Mouse (Mus musculus) c-Kit-positive CD71-negative TER-119-negative erythroid progenitor cells, embryonic 14.5 days (primary cell): ENCODE results near the gene Atg2a.

Experiments used
- DNase-seq: peaks from one replicate; pipeline ENCODE4 v3.0.0-alpha.2; 2013; ENCODE audit warnings: low read depth

The Atg2a gene

GRCm38 (mm10) chr19:6247526-6248300, 6.2 kb downstream of the Atg2a start:
- no peak for DNase-seq

- no peak for DNase-seq
Measured at GRCm38 (mm10) chr19:6253021-6253420, 11.6 kb downstream of the Atg2a start.

GRCm38 (mm10) chr19:6260428-6260827, 19.0 kb downstream of the Atg2a start:
- no peak for DNase-seq

- DNase-seq, result no peak
Measured at GRCm38 (mm10) chr19:6260946-6261345, 19.5 kb downstream of the Atg2a start.

- no peak for DNase-seq
Measured at GRCm38 (mm10) chr19:6261379-6261778, 19.9 kb downstream of the Atg2a start.

- peak; percentile 74 for DNase-seq
Measured at GRCm38 (mm10) chr19:6262222-6262621, 20.8 kb downstream of the Atg2a start.

GRCm38 (mm10) chr19:6262839-6263433, 21.5 kb downstream of the Atg2a start:
- no peak for DNase-seq

- DNase-seq, result no peak
Measured at GRCm38 (mm10) chr19:6264200-6264599, 22.7 kb downstream of the Atg2a start.

- DNase-seq, result no peak
Measured at GRCm38 (mm10) chr19:6264945-6265344, 23.5 kb downstream of the Atg2a start.

GRCm38 (mm10) chr19:6265727-6266182, 24.3 kb downstream of the Atg2a start:
- DNase-seq, result no peak

GRCm38 (mm10) chr19:6267306-6268169, 26.1 kb downstream of the Atg2a start:
- DNase-seq, result no peak

- DNase-seq, result peak; percentile 93
Measured at GRCm38 (mm10) chr19:6268170-6268528, 26.7 kb downstream of the Atg2a start.

- DNase-seq, result no peak
Measured at GRCm38 (mm10) chr19:6268670-6269132, 27.2 kb downstream of the Atg2a start.

GRCm38 (mm10) chr19:6269798-6270475, 28.5 kb downstream of the Atg2a start:
- DNase-seq, result no peak

GRCm38 (mm10) chr19:6270661-6271060, 29.2 kb downstream of the Atg2a start:
- no peak for DNase-seq

- DNase-seq, result no peak
Measured at GRCm38 (mm10) chr19:6271206-6271605, 29.7 kb downstream of the Atg2a start.

GRCm38 (mm10) chr19:6272053-6272452, 30.6 kb downstream of the Atg2a start:
- no peak for DNase-seq

GRCm38 (mm10) chr19:6272738-6273137, 31.3 kb downstream of the Atg2a start:
- DNase-seq, result no peak

- no peak for DNase-seq
Measured at GRCm38 (mm10) chr19:6273592-6273991, 32.1 kb downstream of the Atg2a start.

GRCm38 (mm10) chr19:6273998-6274608, 32.6 kb downstream of the Atg2a start:
- DNase-seq, result no peak

- DNase-seq, result no peak
Measured at GRCm38 (mm10) chr19:6275740-6276389, 34.4 kb downstream of the Atg2a start.
